Mouse (Mus musculus): Measurements from ENCODE around the gene Mettl26. TPM values are rescaled to one million over a fixed set of nuclear protein-coding genes. Genes with fewer than 3 reads are reported as not detected.

Gene Mettl26
- 10 to 100 TPM; 21.0 to 33.3 TPM for total RNA-seq (2023)

DNA sequence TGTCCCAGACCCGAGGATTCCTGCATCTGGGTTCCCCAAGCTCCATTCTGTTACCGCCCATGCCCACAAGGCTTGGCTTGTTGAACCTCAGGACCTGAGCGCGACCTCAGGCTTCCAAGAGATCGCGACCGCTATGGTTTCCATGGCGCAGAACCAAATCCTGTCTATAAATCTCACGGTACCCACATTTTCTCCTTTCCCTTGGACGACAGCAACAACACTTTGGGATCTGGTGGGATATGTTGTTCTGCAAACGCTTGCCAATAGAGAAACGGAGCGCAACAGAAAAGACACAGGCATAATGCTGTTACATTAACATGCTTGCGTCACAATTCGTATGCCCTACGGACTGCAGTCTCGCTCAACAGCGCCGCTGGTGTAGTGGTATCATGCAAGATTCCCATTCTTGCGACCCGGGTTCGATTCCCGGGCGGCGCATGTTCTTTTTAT, at the start of gene Mettl26:
Mettl26 (plus strand) TSS at position 354 of the 450 bp plus-strand sequence.

DNA sequence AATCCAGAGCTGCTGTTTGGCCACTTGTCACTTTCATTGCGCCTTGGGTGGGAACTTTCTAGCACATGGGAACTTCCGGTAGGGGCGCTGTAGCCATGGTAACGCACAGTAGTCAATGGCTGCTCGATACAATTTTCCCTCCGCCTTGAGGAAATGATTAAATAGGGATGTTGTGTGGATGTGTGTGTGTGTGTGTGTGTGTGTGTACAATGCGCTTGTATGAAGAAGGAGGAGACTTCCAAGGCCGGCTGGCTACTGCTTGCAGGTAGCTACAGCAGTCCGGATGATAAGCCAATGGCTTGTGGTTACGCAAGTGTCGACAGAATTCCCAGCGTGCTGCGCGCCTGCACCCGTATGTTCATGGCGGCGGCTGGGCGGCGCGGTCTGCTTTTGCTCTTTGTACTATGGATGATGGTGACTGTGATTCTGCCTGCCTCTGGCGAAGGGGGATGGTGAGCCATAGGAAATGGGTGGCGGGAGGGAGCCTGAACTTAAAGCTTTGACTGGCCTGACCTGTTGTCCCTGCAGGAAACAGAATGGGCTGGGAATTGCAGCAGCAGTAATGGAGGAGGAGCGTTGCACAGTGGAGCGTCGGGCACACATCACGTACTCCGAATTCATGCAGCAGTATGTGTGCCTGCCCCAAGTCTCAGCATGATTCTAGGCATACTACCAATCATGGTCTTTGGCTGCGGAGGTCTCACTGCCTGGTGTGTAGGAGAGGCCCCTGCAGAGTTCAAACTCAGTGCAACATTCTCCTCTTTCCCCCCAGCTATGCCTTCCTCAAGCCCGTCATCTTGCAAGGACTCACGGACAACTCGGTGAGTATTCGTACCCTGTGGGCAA, 45.9 kb upstream of the Mettl26 start, which contains the start of gene Jmjd8:
Jmjd8 (plus strand) TSS at position 156 of the 846 bp plus-strand sequence.

GRCm38 (mm10) chr17:25833291-25833663, 41.6 kb upstream of the Mettl26 start, which contains the start of gene Stub1:
TSS of gene Stub1 (minus strand) at chr17:25833404.

DNA sequence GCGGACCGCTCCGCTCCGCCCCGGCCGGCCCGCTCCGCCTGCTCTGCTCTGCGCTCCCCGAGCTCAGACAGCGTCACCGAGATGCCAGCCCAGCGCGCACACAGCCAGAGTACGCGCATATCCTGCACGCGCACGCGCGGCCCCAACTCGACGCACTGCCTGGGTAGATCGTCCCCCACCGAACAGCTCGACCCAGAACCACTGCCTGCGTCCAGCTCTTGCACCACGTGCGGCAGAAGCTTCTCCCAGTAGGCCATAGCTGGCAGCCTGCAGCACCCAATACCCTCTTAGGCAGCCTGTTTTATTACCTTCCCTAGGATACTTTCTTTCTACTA, 37.8 kb upstream of the Mettl26 start, which contains the start of gene Rhbdl1:
Rhbdl1 (minus strand) TSS at position 220 of the 335 bp plus-strand sequence.

DNA sequence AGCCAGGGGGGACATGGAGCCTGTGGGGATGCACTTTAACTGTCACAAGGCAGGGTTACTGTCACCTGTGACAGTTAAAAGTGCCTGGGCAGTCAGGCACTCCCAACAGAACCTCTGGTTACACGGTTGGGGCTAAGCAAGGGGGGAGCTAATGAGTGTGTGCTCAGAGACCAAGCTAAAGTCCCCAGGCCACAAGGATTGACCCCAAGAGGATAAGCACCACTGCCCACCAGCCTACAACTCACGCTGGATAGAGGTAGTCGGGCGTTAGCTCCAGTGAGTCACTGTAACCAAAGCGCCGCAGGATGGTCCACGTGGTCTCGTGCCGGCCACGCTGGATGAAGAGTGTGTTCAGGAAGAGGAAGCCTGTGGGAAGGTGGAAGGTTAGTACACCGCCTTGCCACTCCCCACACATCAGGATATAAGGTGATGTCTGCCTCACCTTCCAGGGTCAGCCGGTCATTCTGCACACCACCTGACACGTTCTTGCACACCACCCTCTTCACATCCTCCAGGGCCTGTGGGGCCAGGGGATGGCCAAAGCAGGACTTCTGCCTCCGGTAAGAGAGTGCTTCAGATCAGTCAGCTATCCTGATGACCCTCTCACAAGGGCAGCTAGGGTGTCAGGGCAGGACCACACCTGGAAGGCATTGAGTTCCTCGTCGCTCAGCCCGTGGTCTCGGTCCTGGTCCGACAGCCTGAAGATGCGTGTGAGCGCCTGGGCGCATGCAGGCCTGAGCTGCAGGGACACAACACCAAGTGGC, 33.6 kb upstream of the Mettl26 start, which contains the start of gene Gm20683:
Gm20683 (minus strand) TSS at position 647 of the 764 bp plus-strand sequence.

DNA sequence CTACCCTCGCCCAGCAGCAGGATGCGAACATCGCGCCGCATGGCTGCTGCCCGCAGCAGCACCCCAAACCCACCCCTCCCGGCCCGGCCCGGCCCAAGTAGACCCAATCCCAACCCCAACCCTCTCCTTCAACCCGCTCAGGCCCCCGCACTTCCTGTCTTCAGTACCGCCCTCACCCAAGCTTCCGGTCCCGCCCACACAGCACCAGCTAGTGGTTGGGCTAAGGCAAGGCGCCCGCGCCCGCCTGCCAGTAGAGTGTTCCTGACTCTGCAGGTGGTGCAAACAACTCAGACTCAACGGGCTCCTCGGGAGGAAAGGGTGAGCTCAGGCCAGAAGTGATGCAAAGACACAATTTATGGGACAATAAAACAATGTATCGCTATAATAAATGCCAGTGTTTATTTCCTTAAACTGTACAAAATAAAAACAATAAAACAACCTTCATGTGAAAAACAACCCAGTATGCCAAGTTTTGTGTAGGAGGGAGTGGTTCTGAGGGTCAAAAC, 30.4 kb upstream of the Mettl26 start, which contains the start of gene Rhot2:
Rhot2 (minus strand) TSS at position 456 of the 506 bp plus-strand sequence.

GRCm38 (mm10) chr17:25860832-25861703, 13.8 kb upstream of the Mettl26 start, which contains the start of gene Wdr90:
TSS of gene Wdr90 (minus strand) at chr17:25861501.

GRCm38 (mm10) chr17:25868601-25869191, 6.2 kb upstream of the Mettl26 start, which contains the start of gene Mcrip2:
TSS of gene Mcrip2 (minus strand) at chr17:25868764.

DNA sequence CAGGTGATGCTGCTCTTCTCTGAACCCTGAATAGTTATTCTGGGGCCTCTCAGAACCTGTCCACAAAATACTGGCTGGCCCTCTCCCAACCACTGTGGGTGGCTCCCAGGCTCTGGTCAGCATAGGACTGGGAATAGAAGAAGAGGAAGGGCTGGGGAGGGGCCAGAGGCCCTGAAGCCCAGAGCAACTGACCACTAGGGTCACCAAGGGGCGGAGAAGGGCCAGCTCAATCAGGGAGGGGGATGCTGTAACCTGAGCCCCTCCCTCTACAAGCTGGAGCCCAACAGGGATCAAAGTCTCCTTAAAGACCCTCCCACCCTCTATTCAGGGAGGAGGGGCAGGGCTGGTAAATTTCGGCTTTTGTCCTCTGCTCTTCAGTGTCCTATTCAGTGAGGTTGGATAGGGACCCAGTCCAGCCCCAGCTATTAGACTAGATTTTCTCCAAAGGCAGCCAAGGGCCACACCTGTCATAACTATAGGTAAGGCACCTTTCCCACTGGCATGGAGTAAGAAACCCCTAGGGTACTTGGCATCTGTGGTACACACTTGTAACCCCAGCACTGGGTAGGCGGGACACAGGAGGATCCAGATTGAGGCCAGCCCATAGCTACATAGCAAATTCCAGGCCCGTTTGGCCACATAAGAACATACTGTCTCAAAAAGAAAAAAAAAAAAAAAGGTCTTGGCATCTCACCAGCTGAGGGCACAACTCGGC, 5.5 kb downstream of the Mettl26 start, which contains the start of gene Wfikkn1:
Wfikkn1 (minus strand) TSS at position 663 of the 715 bp plus-strand sequence.

GRCm38 (mm10) chr17:25919144-25919785, 44.4 kb downstream of the Mettl26 start, which contains the start of gene Rab40c:
TSS of gene Rab40c (minus strand) at chr17:25919727.

Other genes with a start within 250 kb of the Mettl26 start
- gene Gng13, start 157.9 kb upstream of the Mettl26 start, total RNA-seq (2023) = not detected
- 1 to 10 TPM; 6.7 to 8.5 TPM for gene Chtf18, start 147.7 kb upstream of the Mettl26 start, total RNA-seq (2023)
- gene Rpusd1, start 147.4 kb upstream of the Mettl26 start, total RNA-seq (2023) = 1 to 10 TPM; 7.5 to 7.7 TPM
- not detected for gene Mslnl, start 139.0 kb upstream of the Mettl26 start, total RNA-seq (2023)
- 1 to 10 TPM in 1 of 2 experiments, not detected in 1; 1.2 TPM for gene Msln, start 120.7 kb upstream of the Mettl26 start, total RNA-seq (2023)
- 10 to 100 TPM; 43.3 to 45.9 TPM for gene Narfl, start 101.3 kb upstream of the Mettl26 start, total RNA-seq (2023)
- 10 to 100 TPM; 17.7 to 28.0 TPM for gene Haghl, start 89.4 kb upstream of the Mettl26 start, total RNA-seq (2023)
- under 1 TPM in 1 of 2 experiments, not detected in 1; 0.32 TPM for gene Ccdc78, start 88.5 kb upstream of the Mettl26 start, total RNA-seq (2023)
- 10 to 100 TPM; 50.2 to 61.0 TPM for gene Fam173a, start 82.2 kb upstream of the Mettl26 start, total RNA-seq (2023)
- not detected for gene AC134908.4, start 79.4 kb upstream of the Mettl26 start, total RNA-seq (2023)
- gene Metrn, start 77.9 kb upstream of the Mettl26 start, total RNA-seq (2023) = 10 to 100 TPM; 13.3 to 17.5 TPM
- gene Fbxl16, start 66.0 kb upstream of the Mettl26 start, total RNA-seq (2023) = not detected
- gene Wdr24, start 51.4 kb upstream of the Mettl26 start, total RNA-seq (2023) = 10 to 100 TPM; 18.9 TPM
- 10 to 100 TPM; 31.0 to 35.5 TPM for gene Jmjd8, start 46.2 kb upstream of the Mettl26 start, total RNA-seq (2023)
- 10 to 100 TPM; 69.1 to 78.8 TPM for gene Stub1, start 41.7 kb upstream of the Mettl26 start, total RNA-seq (2023)
- gene Rhbdl1, start 37.8 kb upstream of the Mettl26 start, total RNA-seq (2023) = 1 to 10 TPM; 1.8 to 4.8 TPM
- 1 to 10 TPM; 3.6 to 4.6 TPM for gene Gm20683, start 33.3 kb upstream of the Mettl26 start, total RNA-seq (2023)
- gene Rhot2, start 30.2 kb upstream of the Mettl26 start, total RNA-seq (2023) = 10 to 100 TPM; 77.3 to 80.7 TPM
- 10 to 100 TPM; 25.1 to 32.9 TPM for gene Wdr90, start 13.6 kb upstream of the Mettl26 start, total RNA-seq (2023)
- gene Mcrip2, start 6.3 kb upstream of the Mettl26 start, total RNA-seq (2023) = 1 to 10 TPM; 3.2 to 4.2 TPM
- 1 to 10 TPM; 6.7 to 6.9 TPM for gene Wfikkn1, start 5.8 kb downstream of the Mettl26 start, total RNA-seq (2023)
- gene Rab40c, start 44.7 kb downstream of the Mettl26 start, total RNA-seq (2023) = 10 to 100 TPM; 27.3 to 37.8 TPM
- gene Pigq, start 69.9 kb downstream of the Mettl26 start, total RNA-seq (2023) = 10 to 100 TPM; 84.4 to 92.2 TPM
- not detected for gene Nhlrc4, start 69.9 kb downstream of the Mettl26 start, total RNA-seq (2023)
- gene A930017K11Rik, start 77.5 kb downstream of the Mettl26 start, total RNA-seq (2023) = not detected
- gene Capn15, start 110.7 kb downstream of the Mettl26 start, total RNA-seq (2023) = 10 to 100 TPM; 42.6 to 48.1 TPM
- 10 to 100 TPM; 10.4 to 11.9 TPM for gene Rab11fip3, start 194.5 kb downstream of the Mettl26 start, total RNA-seq (2023)
- 1 to 10 TPM; 4.1 to 5.3 TPM for gene Decr2, start 215.3 kb downstream of the Mettl26 start, total RNA-seq (2023)
- 1 to 10 TPM; 1.0 to 1.8 TPM for gene Nme4, start 220.5 kb downstream of the Mettl26 start, total RNA-seq (2023)
- 10 to 100 TPM; 24.7 to 26.6 TPM for gene Tmem8, start 238.2 kb downstream of the Mettl26 start, total RNA-seq (2023)
- gene Mrpl28, start 248.4 kb downstream of the Mettl26 start, total RNA-seq (2023) = 10 to 100 TPM; 47.7 to 60.0 TPM

Measured in B cell, adult 67 days (primary cell).